Mouse (Mus musculus): ENCODE data around the gene Erich2. TPM values are rescaled to one million over a fixed set of nuclear protein-coding genes. Genes with fewer than 3 reads are reported as not detected.

The Erich2 gene
- total and polyA plus RNA-seq, 2 experiments = not detected

DNA sequence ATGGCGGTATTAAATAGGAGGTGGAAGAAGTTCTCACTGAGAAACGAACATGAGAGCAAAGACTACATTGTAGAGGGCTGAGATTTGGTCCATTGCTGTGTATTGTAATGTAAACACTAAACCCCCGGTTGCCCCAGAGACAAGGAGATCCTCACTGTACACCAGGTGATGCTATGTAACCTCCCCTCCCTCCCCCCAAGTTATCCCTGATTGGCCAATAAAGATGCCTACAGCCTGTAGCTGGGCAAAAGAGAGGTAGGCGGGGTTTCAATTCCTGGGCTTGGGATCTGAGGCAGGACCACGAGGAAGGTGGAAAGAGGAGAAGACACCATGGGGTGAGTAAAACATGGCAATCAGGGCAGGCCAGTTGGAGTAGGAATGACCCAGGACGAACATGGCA lies 42.1 kb downstream of the Erich2 start:
- Histone ChIP-seq H3K4me1 (ENCODE audit: control insufficient read depth, insufficient read depth, low read length) (no peaks in the 10 kb centered on the region), H3K4me3 (ENCODE audit: insufficient read depth, low read depth, low read length) (no peak overlapping the region), H3K36me3 (ENCODE audit: control insufficient read depth, insufficient read depth, low read length) (no peaks in the 10 kb centered on the region), H3K79me2 (ENCODE audit: control insufficient read depth, insufficient read depth, low read length) (no peaks in the 10 kb centered on the region), H3K9ac (ENCODE audit: low read depth, low read length) (no peak overlapping the region), H3K27ac (replicated peaks; ENCODE audit: insufficient read depth, low read depth, low read length) (no peak overlapping the region), H3K27me3 (ENCODE audit: control insufficient read depth, insufficient read depth, low read length) (no peaks in the 10 kb centered on the region)
- 52% methylated on average over 6 of the region's 6 CpGs for WGBS
- TF ChIP-seq CTCF (IDR thresholded peaks at IDR 0.05; ENCODE audit: low read depth, low read length) (no peak), POLR2A (IDR thresholded peaks at IDR 0.05; ENCODE audit: extremely low read depth, insufficient read depth, low read length) (no peak)
- no peak for DNase-seq (ENCODE audit: extremely low read depth, low read depth, low spot score)

DNA sequence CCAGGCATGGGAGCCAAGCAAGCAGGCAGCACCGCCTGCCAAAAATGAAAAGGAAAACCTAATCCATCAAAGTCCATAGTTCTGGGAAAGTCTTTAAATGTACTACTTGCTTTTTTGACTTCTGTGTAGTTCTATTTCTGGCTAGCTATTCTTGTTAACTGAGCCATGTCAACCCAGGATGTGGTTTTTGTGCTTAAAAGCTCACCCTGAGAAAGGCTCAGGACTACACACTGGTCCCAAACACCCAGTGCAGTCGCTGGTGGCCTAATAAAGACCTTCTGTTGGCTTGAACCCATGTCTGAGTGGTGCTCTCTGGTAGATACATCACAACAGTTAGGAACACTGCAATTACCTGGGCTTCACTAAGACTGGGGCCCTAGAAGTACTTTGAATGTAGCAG lies 42.8 kb downstream of the Erich2 start:
- Histone ChIP-seq H3K79me2 (ENCODE audit: control insufficient read depth, insufficient read depth, low read length) (no peaks in the 10 kb centered on the region), H3K36me3 (ENCODE audit: control insufficient read depth, insufficient read depth, low read length) (no peaks in the 10 kb centered on the region), H3K9ac (ENCODE audit: low read depth, low read length) (no peak overlapping the region), H3K4me3 (ENCODE audit: insufficient read depth, low read depth, low read length) (no peak overlapping the region), H3K27ac (replicated peaks; ENCODE audit: insufficient read depth, low read depth, low read length) (no peak overlapping the region), H3K4me1 (ENCODE audit: control insufficient read depth, insufficient read depth, low read length) (no peaks in the 10 kb centered on the region), H3K27me3 (ENCODE audit: control insufficient read depth, insufficient read depth, low read length) (no peaks in the 10 kb centered on the region)
- WGBS = 82% methylated on average over 2 of the region's 2 CpGs
- DNase-seq (ENCODE audit: extremely low read depth, low read depth, low spot score) = no peak
- TF ChIP-seq POLR2A (IDR thresholded peaks at IDR 0.05; ENCODE audit: extremely low read depth, insufficient read depth, low read length) (no peak), CTCF (IDR thresholded peaks at IDR 0.05; ENCODE audit: low read depth, low read length) (no peak)

DNA sequence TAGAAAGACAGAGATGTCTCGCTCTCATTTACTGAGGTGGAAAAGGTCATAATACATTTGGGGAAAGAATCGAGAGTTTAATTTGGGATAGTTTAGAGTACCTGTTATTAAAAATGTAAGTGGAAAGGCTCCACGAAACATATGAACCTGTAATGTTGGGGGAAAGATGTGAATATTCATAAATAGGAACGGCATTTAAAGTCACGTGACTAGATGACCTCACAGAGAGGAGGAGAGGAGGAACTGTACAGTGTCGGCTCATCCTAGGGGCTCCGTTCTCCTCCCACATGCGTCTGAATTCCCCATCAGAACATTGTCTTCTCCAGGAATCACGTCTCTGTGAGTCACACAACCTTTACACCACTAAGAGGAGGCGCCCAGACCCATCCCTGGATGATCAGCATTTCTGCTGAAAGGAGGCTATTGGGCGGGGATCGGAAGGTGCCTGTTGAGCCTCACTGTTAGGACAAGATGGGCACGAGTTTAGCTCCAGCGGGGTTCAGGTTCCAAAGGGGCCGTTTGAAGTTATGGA lies 43.5 kb downstream of the Erich2 start:
- no peak for DNase-seq (ENCODE audit: extremely low read depth, low read depth, low spot score)
- Histone ChIP-seq H3K4me3 (ENCODE audit: insufficient read depth, low read depth, low read length) (no peak overlapping the region), H3K79me2 (ENCODE audit: control insufficient read depth, insufficient read depth, low read length) (no peaks in the 10 kb centered on the region), H3K27ac (replicated peaks; ENCODE audit: insufficient read depth, low read depth, low read length) (no peak overlapping the region), H3K27me3 (ENCODE audit: control insufficient read depth, insufficient read depth, low read length) (no peaks in the 10 kb centered on the region), H3K9ac (ENCODE audit: low read depth, low read length) (no peak overlapping the region), H3K4me1 (ENCODE audit: control insufficient read depth, insufficient read depth, low read length) (no peaks in the 10 kb centered on the region), H3K36me3 (ENCODE audit: control insufficient read depth, insufficient read depth, low read length) (no peaks in the 10 kb centered on the region)
- no peak for TF ChIP-seq CTCF (IDR thresholded peaks at IDR 0.05; ENCODE audit: low read depth, low read length)
- TF ChIP-seq POLR2A (IDR thresholded peaks at IDR 0.05; ENCODE audit: extremely low read depth, insufficient read depth, low read length) = no peak
- 77% methylated on average over 15 of the region's 15 CpGs for WGBS

- 30% methylated on average over 4 of the region's 4 CpGs for WGBS
- no peaks in the 10 kb centered on the region for H3K4me1 ChIP-seq (ENCODE audit: control insufficient read depth, insufficient read depth, low read length)
- H3K9ac ChIP-seq (ENCODE audit: low read depth, low read length) = no peak within 1 kb of the TSS
- H3K27me3 ChIP-seq (ENCODE audit: control insufficient read depth, insufficient read depth, low read length) = no peaks in the 10 kb centered on the region
- DNase-seq (ENCODE audit: extremely low read depth, low read depth, low spot score) = no peak
- no peak within 1 kb of the TSS for H3K4me3 ChIP-seq (ENCODE audit: insufficient read depth, low read depth, low read length)
- no peak for TF ChIP-seq POLR2A (IDR thresholded peaks at IDR 0.05; ENCODE audit: extremely low read depth, insufficient read depth, low read length)
- TF ChIP-seq CTCF (IDR thresholded peaks at IDR 0.05; ENCODE audit: low read depth, low read length) = no peak
- no peak within 1 kb of the TSS for H3K27ac ChIP-seq (replicated peaks; ENCODE audit: insufficient read depth, low read depth, low read length)
- H3K36me3 ChIP-seq (ENCODE audit: control insufficient read depth, insufficient read depth, low read length) = no peaks in the 10 kb centered on the region
- no peaks in the 10 kb centered on the region for H3K79me2 ChIP-seq (ENCODE audit: control insufficient read depth, insufficient read depth, low read length)
These were observed 44.2 kb downstream of the Erich2 start, which contains the start of gene Gad1 for GRCm38 (mm10) chr2:70552772-70553171. TSS of gene Gad1 (plus strand) at chr2:70553072.

DNA sequence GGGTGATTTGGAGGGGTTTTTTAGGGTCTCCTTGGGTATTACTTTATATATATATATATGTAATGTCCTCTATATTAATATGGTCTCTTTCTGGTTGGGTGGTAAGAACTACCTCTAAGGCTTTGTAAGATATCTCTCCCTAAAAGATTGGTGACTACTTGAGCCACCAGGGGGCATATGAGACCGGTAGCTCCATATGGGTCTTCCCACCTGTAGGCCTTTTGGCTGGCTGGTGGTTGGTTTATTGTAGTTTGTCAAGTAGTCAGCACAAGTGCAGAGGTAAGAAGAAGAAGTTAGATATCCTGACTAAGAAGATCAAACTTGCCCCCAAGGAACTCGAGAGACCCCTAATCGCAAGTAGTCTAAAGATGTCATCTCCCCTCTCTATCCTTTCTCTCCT lies 45.2 kb downstream of the Erich2 start:
- no peak overlapping the region for H3K27ac ChIP-seq (replicated peaks; ENCODE audit: insufficient read depth, low read depth, low read length)
- no peak for TF ChIP-seq POLR2A (IDR thresholded peaks at IDR 0.05; ENCODE audit: extremely low read depth, insufficient read depth, low read length)
- TF ChIP-seq CTCF (IDR thresholded peaks at IDR 0.05; ENCODE audit: low read depth, low read length) = 0 out of 2 replicates have a peak, but pooled peaks have one; percentile 2
- no peaks in the 10 kb centered on the region for H3K27me3 ChIP-seq (ENCODE audit: control insufficient read depth, insufficient read depth, low read length)
- H3K36me3 ChIP-seq (ENCODE audit: control insufficient read depth, insufficient read depth, low read length) = no peaks in the 10 kb centered on the region
- H3K9ac ChIP-seq (ENCODE audit: low read depth, low read length) = no peak overlapping the region
- no peaks in the 10 kb centered on the region for H3K79me2 ChIP-seq (ENCODE audit: control insufficient read depth, insufficient read depth, low read length)
- H3K4me3 ChIP-seq (ENCODE audit: insufficient read depth, low read depth, low read length) = no peak overlapping the region
- H3K4me1 ChIP-seq (ENCODE audit: control insufficient read depth, insufficient read depth, low read length) = no peaks in the 10 kb centered on the region
- WGBS = 76% methylated on average over 3 of the region's 3 CpGs
- DNase-seq (ENCODE audit: extremely low read depth, low read depth, low spot score) = no peak

DNA sequence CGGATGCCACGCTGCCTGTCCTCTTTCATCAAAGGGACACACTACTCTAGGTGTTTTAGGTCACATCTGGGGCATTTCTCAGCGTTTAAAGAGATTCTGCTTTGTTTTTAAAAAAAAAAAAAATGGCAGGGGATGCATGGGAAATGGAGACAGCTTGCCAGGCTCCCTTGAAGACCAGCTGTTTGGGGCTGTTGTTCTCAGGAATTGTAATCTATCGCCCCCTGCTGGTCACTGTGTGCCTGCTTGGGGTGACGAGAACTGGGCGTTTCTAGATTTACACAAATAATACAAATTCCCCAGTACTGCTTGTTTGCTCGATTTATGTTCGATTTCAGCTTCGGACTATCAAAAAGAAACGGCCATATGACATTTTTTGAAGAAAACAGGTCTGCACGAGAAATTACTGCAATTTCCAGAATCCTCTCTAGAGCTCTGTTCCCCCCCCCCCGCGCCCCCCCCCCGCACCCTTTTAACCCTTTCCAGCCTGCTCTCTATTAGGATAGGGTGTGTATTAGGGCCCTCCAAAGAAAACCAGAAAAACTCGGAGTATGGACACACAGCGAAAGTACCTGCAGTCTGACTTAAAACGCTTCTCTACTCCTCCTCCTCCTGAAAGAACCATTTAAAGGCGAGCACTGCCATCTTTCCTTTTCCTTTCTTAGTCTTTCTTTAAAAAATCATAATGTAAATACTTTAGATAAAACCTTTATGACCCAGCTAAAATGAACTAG lies 49.7 kb downstream of the Erich2 start:
- Histone ChIP-seq H3K27me3 (ENCODE audit: control insufficient read depth, insufficient read depth, low read length) (peaks cover 16% of the 10 kb centered on the region; the same call in 1 of the 2 replicates), H3K27ac (replicated peaks; ENCODE audit: insufficient read depth, low read depth, low read length) (no peak overlapping the region), H3K36me3 (ENCODE audit: control insufficient read depth, insufficient read depth, low read length) (no peaks in the 10 kb centered on the region), H3K4me3 (ENCODE audit: insufficient read depth, low read depth, low read length) (no peak overlapping the region), H3K9ac (ENCODE audit: low read depth, low read length) (no peak overlapping the region), H3K79me2 (ENCODE audit: control insufficient read depth, insufficient read depth, low read length) (no peaks in the 10 kb centered on the region), H3K4me1 (ENCODE audit: control insufficient read depth, insufficient read depth, low read length) (no peaks in the 10 kb centered on the region)
- peak; percentile 56 for DNase-seq (ENCODE audit: extremely low read depth, low read depth, low spot score)
- WGBS = 10% methylated on average over 18 of the region's 18 CpGs
- TF ChIP-seq POLR2A (IDR thresholded peaks at IDR 0.05; ENCODE audit: extremely low read depth, insufficient read depth, low read length) = no peak
- peak; percentile 83 for TF ChIP-seq CTCF (IDR thresholded peaks at IDR 0.05; ENCODE audit: low read depth, low read length)
